Mouse (Mus musculus) bone marrow macrophage, adult 2 months (primary cell): ENCODE data around the gene Nccrp1.

ENCODE experiments used
- CTCF ChIP-seq: IDR thresholded peaks from 2 replicates; pipeline ENCODE4 v1.5.1; 2012; ENCODE audit warnings: low read depth, mild to moderate bottlenecking, low read length, moderate library complexity
- POLR2A ChIP-seq: IDR thresholded peaks from 2 replicates; pipeline ENCODE4 v1.6.1; 2012; ENCODE audit warnings: mild to moderate bottlenecking, low read depth, low read length, borderline replicate concordance

DNA sequence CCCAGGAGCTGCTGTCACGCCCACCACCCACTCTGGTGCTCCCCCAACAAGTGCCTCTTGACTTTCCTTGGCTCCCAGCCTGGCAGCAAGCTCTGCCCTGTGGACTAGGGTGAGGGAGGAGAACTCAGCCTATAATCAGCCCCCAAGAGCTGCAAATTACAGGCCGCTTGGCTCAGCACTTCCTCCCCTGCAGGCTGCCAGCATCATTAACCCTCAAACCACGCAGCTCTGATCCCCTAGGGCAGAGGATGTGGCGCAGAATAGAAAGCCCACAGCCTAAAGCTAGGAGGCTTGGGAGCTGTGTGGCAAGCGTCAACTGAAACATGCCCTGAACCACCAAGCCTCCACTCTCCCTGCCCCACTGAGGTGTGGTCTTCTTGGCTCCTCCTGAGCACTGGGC, 18.4 kb upstream of the Nccrp1 start:
- TF ChIP-seq CTCF (no peak), POLR2A (no peak)
